Comparison of ENCODE assay signal across 8 mouse cellular contexts in genomic region chr11:120825289-120825863, GRCm38 (mm10). TPM values are rescaled to one million over a fixed set of nuclear protein-coding genes. Genes with fewer than 3 reads are reported as not detected.
DNase-seq lines count a peak whose midpoint lies in the region; ATAC-seq lines count a peak whose summit lies in the region.

No protein-coding gene starts in this region.

- peaks cover 31% of the 10 kb centered on the region for H3K4me1 ChIP-seq in kidney, embryonic 16.5 days (ENCODE audit: insufficient read depth, low read length)
- peaks cover 36% of the 10 kb centered on the region for H3K4me1 ChIP-seq in heart, embryonic 16.5 days (ENCODE audit: control insufficient read depth, insufficient read depth, low read length)
- peaks cover 31% of the 10 kb centered on the region for H3K4me1 ChIP-seq in liver, embryonic 16.5 days (ENCODE audit: control insufficient read depth, low read depth, low read length)

- WGBS in kidney, embryonic 16.5 days = 49% methylated on average over 4 of the region's 4 CpGs
- WGBS in heart, embryonic 16.5 days = 48% methylated on average over 4 of the region's 4 CpGs
- 61% methylated on average over 4 of the region's 4 CpGs for WGBS in liver, embryonic 16.5 days (ENCODE audit: insufficient replicate concordance)

- H3K4me3 ChIP-seq in kidney, embryonic 16.5 days (ENCODE audit: low read length) = peak overlapping the region; percentile 80
- H3K4me3 ChIP-seq in heart, embryonic 16.5 days (ENCODE audit: low read length) = peak overlapping the region; percentile 78
- H3K4me3 ChIP-seq in liver, embryonic 16.5 days (ENCODE audit: low read depth, low read length) = peak overlapping the region; percentile 75; the same call in 1 of the 2 replicates

- no peaks in the 10 kb centered on the region for H3K9me3 ChIP-seq in kidney, embryonic 16.5 days (ENCODE audit: low read length)
- no peaks in the 10 kb centered on the region for H3K9me3 ChIP-seq in heart, embryonic 16.5 days (replicated peaks; ENCODE audit: control insufficient read depth, low read length)
- no peaks in the 10 kb centered on the region for H3K9me3 ChIP-seq in liver, embryonic 16.5 days (replicated peaks; ENCODE audit: control insufficient read depth, low read length)

- no peaks in the 10 kb centered on the region for H3K27me3 ChIP-seq in kidney, embryonic 16.5 days (ENCODE audit: insufficient read depth, low read length)
- no peaks in the 10 kb centered on the region for H3K27me3 ChIP-seq in heart, embryonic 16.5 days (ENCODE audit: control insufficient read depth, insufficient read depth, low read length)
- no peaks in the 10 kb centered on the region for H3K27me3 ChIP-seq in liver, embryonic 16.5 days (ENCODE audit: control insufficient read depth, insufficient read depth, low read depth, low read length)

- peaks cover 18% of the 10 kb centered on the region for H3K36me3 ChIP-seq in kidney, embryonic 16.5 days (ENCODE audit: insufficient read depth, low read length)
- no peaks in the 10 kb centered on the region for H3K36me3 ChIP-seq in heart, embryonic 16.5 days (ENCODE audit: control insufficient read depth, insufficient read depth)
- H3K36me3 ChIP-seq in liver, embryonic 16.5 days (ENCODE audit: control insufficient read depth, insufficient read depth) = no peaks in the 10 kb centered on the region; the same call in 1 of the 2 replicates

- peak overlapping the region; percentile 74 for H3K4me2 ChIP-seq in kidney, embryonic 16.5 days (replicated peaks; ENCODE audit: low read depth, low read length)
- peak overlapping the region; percentile 72 for H3K4me2 ChIP-seq in heart, embryonic 16.5 days (ENCODE audit: low read depth, low read length)
- H3K4me2 ChIP-seq in liver, embryonic 16.5 days (ENCODE audit: low read depth, low read length) = peak overlapping the region; percentile 99

- DNase-seq in kidney, postnatal 14 days = no peak
- peak; percentile 20 for DNase-seq in brain, adult 2 months (ENCODE audit: low read depth, low spot score)
- DNase-seq in right cerebral cortex, postnatal 4 days = no peak
- DNase-seq in left cerebral cortex, adult 11 months (ENCODE audit: low spot score) = no peak
- DNase-seq in gastrocnemius, postnatal 4 days (ENCODE audit: low spot score in 2 of 2) = no peak

- peak overlapping the region; percentile 93 for H3K9ac ChIP-seq in kidney, embryonic 16.5 days (replicated peaks; ENCODE audit: low read length)
- H3K9ac ChIP-seq in heart, embryonic 16.5 days (ENCODE audit: low read length) = peak overlapping the region; percentile 70
- no peak overlapping the region for H3K9ac ChIP-seq in liver, embryonic 16.5 days (ENCODE audit: low read depth, low read length)

- ATAC-seq in kidney, embryonic 16.5 days (ENCODE audit: low FRiP score, low TSS enrichment) = no peak
- no peak for ATAC-seq in heart, embryonic 16.5 days (replicated peaks; ENCODE audit: extremely low read depth, insufficient read depth, low FRiP score)
- ATAC-seq in liver, embryonic 16.5 days (ENCODE audit: low read depth) = no peak

- H3K27ac ChIP-seq in kidney, embryonic 16.5 days (ENCODE audit: low read length) = peak overlapping the region; percentile 98
- H3K27ac ChIP-seq in heart, embryonic 16.5 days (ENCODE audit: low read length) = peak overlapping the region; percentile 89
- H3K27ac ChIP-seq in liver, embryonic 16.5 days (ENCODE audit: low read length) = peak overlapping the region; percentile 70; the same call in 1 of the 2 replicates

RNA-seq across cellular contexts. Expression of gene Fasn, which starts 1.0 kb away (rescaled TPM):
- 50.0 and 50.4 TPM in 2 replicates for polyA plus RNA-seq in kidney, embryonic 16.5 days (2015; fragmentation: Nextera tagmentation; extraction: Ambion mirVana)
- polyA plus RNA-seq in heart, embryonic 16.5 days (2015; fragmentation: Nextera tagmentation; extraction: Ambion mirVana) = 24.9 and 28.7 TPM in 2 replicates
- 20.3 and 24.2 TPM in 2 replicates for polyA plus RNA-seq in liver, embryonic 16.5 days (2015; fragmentation: Nextera tagmentation; extraction: Ambion mirVana)
- total RNA-seq in gastrocnemius, postnatal 4 days (2021) = 10 to 100 TPM; 48.6 to 49.9 TPM

RNA-seq across cellular contexts. Expression of gene Dus1l, which starts 29.2 kb away (rescaled TPM):
- 89.9 and 91.0 TPM in 2 replicates for polyA plus RNA-seq in kidney, embryonic 16.5 days (2015; fragmentation: Nextera tagmentation; extraction: Ambion mirVana)
- polyA plus RNA-seq in heart, embryonic 16.5 days (2015; fragmentation: Nextera tagmentation; extraction: Ambion mirVana) = 44.7 and 49.7 TPM in 2 replicates
- polyA plus RNA-seq in liver, embryonic 16.5 days (2015; fragmentation: Nextera tagmentation; extraction: Ambion mirVana) = 51.4 and 51.6 TPM in 2 replicates
- 10 to 100 TPM; 37.8 TPM for total RNA-seq in gastrocnemius, postnatal 4 days (2021)

RNA-seq across cellular contexts. Expression of gene Gps1, which starts 41.3 kb away (rescaled TPM):
- 230 and 239 TPM in 2 replicates for polyA plus RNA-seq in kidney, embryonic 16.5 days (2015; fragmentation: Nextera tagmentation; extraction: Ambion mirVana)
- 124 and 135 TPM in 2 replicates for polyA plus RNA-seq in heart, embryonic 16.5 days (2015; fragmentation: Nextera tagmentation; extraction: Ambion mirVana)
- 61.6 and 64.7 TPM in 2 replicates for polyA plus RNA-seq in liver, embryonic 16.5 days (2015; fragmentation: Nextera tagmentation; extraction: Ambion mirVana)
- 10 to 100 TPM; 67.1 to 70.9 TPM for total RNA-seq in gastrocnemius, postnatal 4 days (2021)

RNA-seq across cellular contexts. Expression of gene Rfng, which starts 41.4 kb away (rescaled TPM):
- 44.0 and 46.9 TPM in 2 replicates for polyA plus RNA-seq in kidney, embryonic 16.5 days (2015; fragmentation: Nextera tagmentation; extraction: Ambion mirVana)
- polyA plus RNA-seq in heart, embryonic 16.5 days (2015; fragmentation: Nextera tagmentation; extraction: Ambion mirVana) = 27.8 and 28.4 TPM in 2 replicates
- 8.6 and 11.5 TPM in 2 replicates for polyA plus RNA-seq in liver, embryonic 16.5 days (2015; fragmentation: Nextera tagmentation; extraction: Ambion mirVana)
- 10 to 100 TPM in 1 of 2 experiments, 1 to 10 TPM in 1; 8.3 to 10.9 TPM for total RNA-seq in gastrocnemius, postnatal 4 days (2021)
